Mouse (Mus musculus) CD4-positive helper T cell, adult 2 months (primary cell): ENCODE results near the gene Sash3.
A peak's percentile ranks its signal among the peaks of the same experiment; 100 is the strongest.
"Not testable (repeated sequence)": the region's sequence is repeated elsewhere in the genome, so short reads cannot be mapped to it uniquely, and the experiment has no call there.

Experiments used
- DNase-seq: peaks from one replicate; pipeline ENCODE4 v3.0.0-alpha.2; 2012; ENCODE audit warnings: low read depth, missing footprints, low spot score

Gene Sash3

DNA sequence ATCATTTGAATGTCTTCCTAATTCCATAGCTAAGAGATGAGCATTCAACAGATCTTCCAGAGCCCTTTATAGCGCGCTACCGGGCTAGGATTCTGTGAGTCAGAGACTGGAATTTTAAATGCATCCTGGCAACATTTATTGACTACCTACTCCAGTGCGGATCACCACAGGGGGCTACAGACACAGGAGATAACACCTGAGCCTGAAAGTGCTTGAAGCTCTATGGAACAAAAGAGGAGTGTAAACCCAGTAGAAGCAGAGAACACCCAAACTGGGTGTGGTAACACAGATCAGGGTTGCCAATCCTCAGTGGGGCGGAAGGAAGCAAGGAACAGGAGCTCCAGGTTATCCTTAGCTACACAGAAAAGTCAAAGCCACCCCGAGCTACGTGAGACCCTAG is 56.2 kb downstream of the Sash3 start:
- no peak for DNase-seq

DNA sequence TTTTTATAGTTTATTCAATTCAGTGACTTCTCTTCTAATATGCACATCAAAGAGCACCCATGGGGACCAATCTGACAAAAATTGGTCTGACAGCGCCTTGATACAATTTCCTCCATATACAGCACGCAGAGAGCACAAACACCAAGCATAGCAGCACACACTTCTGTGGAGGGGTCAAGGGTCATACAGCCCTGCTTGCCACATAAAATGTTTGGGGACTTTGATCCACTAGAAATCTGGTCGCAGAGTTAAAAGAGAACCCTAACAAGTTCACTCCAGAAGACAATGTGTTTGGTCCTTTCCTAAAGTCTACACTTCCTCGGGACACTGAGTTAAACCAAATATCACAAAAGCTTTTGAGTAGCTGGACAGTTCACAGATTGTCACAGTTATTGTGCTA is 56.8 kb downstream of the Sash3 start:
- no peak for DNase-seq

DNA sequence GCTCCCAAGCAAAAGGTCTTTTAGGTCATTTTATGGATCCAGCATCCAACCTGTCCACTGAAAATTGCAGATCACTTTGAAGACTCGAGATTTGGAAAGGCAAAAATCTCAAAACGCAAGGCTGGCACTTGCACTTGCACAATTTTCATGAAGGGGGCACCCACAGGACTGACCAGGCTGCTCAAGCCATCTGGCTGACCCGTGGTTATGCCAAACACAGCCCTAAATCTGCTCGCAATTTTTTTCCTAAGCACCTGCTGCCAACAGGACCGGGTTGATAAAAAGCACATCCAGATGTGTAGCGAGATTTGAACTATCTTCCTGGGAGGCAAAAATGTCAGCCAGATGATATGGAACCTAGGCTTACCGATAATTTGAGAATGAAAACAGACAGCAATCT is 57.5 kb downstream of the Sash3 start:
- DNase-seq, result no peak

DNA sequence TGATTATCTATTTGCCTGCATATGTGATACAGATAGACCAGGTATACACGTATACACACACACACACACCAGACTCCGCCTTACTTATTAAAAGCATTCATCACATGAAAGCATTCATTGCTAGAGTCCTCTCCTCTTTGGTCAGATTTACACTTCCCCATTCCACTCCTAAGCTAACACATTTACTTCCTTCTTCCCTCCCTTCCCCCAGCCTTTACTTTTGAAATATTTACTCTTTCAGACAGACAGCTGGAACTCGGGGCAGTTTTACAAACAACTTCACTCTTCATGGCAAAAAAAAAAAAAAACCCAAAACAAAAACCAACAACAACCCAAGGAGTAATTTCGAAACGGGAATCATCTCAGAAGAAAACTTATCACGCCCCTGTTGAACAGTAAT is 58.2 kb downstream of the Sash3 start:
- no peak for DNase-seq

DNA sequence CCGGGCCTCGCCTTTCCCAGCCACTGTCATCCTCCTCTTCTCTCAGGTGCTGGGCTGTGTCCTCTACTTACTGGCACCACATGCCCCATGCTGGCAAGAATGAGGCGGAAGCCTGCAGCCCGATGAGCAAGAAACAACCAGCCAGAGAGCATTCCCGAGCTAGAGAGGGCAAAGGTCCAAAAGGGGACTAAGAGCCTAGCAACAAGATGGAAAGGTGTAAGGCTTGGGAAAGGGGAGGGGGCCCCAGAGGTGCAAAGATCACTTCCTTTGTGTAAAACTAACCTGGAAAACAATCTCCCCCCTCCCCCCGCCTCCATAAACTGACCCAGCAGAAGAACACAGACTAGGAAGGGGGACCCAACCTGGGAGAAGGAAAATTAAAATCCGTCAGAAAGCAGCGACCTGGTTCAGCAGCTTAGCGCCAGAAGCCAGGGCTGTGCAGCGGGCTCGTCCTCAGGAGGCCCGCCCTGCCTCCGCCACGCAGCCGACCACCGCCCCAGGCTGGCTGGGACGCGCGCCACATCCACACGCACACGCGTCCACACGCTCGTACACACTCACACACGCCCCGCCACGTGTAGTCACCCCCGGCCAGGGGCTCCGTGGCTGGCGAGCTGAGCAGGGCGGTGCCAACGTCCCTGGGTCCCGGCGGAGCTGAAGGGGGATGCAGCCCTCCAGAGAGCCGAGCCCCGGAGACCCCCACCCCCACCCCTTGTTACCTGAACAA is 61.7 kb downstream of the Sash3 start:
- DNase-seq, result no peak

DNA sequence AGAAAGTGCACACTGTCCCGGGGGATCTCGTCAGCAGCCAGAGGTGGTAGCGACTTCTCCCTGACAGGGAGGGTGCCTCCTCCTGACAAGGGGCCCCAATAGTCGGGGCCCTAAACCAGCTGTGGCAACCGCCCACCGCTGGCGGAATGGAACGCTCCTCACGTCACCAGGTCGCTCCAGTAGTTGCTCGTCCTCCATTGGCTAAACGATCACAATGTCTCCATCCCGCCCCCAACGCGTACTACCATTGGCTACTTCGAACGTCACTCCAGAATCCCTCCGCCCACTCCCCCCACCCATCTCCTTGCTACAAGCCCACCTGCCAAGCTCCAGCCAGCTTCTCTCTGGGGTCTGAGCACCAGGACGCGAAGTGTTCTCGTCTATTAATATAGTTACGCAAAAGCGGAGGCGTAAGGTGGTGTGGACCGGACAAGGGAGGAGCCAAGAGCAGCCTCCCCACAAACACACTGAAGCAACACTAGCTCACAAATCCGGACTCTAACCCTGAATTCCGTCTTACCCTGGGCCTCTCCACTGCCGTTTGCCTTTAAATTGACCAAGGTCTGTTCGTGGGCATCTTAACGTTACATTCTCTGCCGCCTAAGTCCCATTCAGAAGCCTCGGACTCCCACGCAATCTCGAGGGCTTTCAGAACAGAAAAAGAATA is 62.4 kb downstream of the Sash3 start, which contains the start of gene Zdhhc9:
TSS of gene Zdhhc9 (minus strand) at position 360 of the 667 bp plus-strand sequence.
- DNase-seq, result peak; percentile 93

DNA sequence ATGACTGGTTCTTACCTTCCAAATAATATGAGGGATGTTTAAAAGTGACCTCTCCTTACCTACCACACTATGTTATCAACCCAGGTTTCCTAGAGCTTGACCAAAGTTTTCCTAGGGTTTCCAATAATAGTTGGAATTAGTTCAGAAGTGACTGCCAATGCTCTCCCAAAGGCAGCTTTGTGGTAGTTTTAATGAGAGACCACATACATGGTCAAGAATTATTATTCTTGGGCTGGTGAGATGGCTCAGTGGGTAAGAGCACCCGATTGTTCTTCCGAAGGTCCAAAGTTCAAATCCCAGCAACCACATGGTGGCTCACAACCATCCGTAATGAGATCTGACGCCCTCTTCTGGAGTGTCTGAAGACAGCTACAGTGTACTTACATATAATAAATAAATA is 63.5 kb downstream of the Sash3 start:
- DNase-seq, result not testable (repeated sequence)
